Mouse (Mus musculus): ENCODE results near the gene Trappc10.

Gene Trappc10

DNA sequence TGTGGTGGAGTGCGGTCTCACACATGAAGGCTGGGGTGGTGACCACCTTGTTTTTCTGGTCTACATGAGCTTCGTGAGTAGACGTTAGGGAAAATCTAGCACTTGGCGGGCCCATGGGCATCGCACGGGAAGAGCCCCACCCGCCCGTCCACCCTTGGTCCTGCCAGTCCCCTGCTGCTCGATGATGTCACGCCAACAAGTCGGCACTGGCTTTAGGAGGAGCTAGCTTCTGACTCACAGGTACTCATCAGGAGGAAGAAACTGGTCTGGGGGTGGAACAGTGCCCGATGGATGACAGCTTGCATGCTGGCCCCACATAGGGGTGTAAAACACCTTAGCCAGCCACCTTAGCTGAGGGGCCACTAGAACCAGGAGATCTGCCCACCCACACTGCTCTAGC is 81.8 kb downstream of the Trappc10 start:
- intact Hi-C loops (cut with DNase I), result loop anchor here (5.0 kb wide), 1 partner anchor 135 kb away; no protein-coding TSS in a partner anchor

DNA sequence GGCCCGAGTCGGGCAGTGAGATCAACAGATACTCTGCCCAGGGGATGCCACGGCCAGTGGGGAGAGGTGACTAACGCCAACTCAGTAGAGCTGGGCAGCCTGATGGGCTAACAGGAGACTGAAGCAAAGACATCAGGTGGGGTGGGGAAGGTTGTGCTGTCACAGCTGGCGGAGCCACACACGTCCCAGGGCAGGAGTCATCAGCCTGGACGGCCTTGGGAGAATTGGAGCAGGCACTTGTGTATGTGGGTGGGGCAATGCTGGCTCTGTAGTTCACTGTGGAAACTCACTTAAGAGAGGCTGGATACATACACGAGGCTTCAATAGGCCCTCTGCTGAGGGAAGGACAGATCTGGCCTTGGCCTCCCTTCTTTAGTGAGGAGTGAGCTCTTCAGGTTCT is 83.3 kb downstream of the Trappc10 start:
- intact Hi-C loops (cut with DNase I), result loop anchor here (5.0 kb wide), 1 partner anchor 134 kb away; no protein-coding TSS in a partner anchor

DNA sequence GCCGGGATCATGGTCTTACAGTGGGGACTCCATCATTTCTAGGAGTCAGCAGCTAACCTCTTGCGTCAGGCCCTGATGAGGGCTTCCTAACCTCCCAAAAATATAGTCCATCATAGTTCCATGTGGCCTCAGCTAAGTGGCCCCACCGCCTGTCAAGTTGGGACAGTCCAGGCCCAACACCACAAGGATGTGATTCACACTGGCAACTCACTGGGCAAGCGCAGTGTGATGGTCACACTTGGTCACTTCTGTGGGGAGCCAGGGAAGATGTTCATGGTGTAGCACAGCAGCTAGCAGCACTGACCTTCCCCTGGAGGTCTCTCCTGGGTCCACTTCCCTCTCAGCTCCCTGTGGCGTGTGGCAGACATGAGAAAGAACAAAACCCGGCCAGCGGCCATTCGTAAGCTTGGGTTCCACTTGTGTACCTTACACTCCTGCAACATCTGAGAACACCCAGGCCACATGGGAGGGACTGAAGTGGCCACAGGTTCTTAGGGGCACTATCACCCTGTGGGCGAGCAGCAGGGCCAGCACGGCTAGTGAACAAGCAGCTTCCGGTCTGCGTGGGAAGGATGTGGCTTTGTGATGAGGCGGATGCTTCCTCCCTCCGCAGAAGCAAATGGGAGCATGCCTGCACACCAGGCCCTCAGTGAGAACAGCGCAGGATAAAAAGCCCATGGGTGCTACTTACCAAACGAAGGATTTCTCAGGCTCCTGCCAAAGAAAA is 83.9 kb downstream of the Trappc10 start:
- intact Hi-C loops (cut with DNase I), result loop anchor here (5.0 kb wide), 1 partner anchor 133 kb away; no protein-coding TSS in a partner anchor

DNA sequence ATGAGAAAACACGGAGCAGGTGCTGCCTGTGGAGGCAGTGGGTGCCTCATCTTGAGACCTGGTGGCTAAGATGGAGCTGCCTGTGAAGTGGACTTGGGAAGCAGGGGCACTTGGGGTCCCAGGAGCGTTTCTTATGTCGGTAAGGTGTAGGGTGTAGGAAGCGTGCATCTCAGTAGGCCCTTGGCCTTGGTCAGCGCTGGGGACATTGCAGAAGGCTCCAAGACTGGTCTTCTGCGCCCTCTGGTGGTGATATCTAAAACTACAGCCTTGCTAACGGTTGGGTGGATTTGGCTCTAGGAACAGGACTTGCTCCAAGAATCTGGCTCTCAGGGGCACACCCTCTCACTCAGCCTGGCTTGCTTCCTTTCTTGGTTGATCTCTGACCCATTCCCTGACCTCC is 84.5 kb downstream of the Trappc10 start:
- intact Hi-C loops (cut with DNase I), result loop anchor here (2.0 to 5.0 kb wide), 2 partner anchors 91 to 133 kb away; partner anchors contain the start of gene Icosl

- intact Hi-C loops (cut with DNase I), result loop anchor here (2.0 kb wide), 1 partner anchor 91 kb away; the partner anchor contains the start of gene Icosl
Measured at GRCm38 (mm10) chr10:78159252-78159878, 85.1 kb downstream of the Trappc10 start.

DNA sequence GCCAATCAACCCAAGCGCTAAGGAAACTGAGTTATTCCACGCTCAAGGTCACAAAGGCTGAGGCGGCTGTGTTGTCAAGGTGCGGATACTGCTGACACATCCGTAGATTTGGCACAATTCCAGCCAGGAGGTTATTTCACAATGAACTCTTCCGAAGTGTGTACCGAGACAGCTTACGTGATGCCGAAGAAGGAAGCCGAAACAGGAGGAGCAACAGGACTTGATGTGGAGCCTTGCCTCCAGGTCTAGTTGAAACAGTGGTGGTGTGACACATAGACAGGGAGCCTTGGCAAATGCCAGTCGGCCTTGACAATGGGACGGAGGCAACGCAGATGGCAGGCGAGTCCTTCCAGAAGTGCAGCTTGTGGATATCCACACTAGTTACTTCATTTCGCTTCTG is 86.4 kb downstream of the Trappc10 start:
- intact Hi-C loops (cut with DNase I), result loop anchor here (2.0 kb wide), 1 partner anchor 89 kb away; the partner anchor contains the start of gene Icosl

DNA sequence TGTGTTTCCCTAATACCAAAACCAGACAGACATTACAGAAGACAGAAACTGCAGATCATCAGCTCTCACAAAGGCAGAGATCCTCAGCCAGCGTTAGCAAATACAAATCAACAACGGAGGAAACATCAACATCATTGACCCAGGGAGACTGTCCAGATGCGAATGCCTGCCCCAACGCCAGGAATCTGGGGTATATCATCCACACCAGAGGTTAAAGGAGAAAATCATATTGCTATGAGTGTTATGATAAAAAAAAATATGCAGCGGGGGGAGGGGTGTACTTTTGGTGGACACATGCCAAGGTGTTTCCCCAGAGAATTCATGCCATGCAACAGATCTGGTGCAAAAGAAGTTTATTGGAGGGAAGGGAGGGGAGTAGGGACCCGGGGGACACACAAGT is 87.5 kb downstream of the Trappc10 start:
- intact Hi-C loops (cut with DNase I), result no loop called here

DNA sequence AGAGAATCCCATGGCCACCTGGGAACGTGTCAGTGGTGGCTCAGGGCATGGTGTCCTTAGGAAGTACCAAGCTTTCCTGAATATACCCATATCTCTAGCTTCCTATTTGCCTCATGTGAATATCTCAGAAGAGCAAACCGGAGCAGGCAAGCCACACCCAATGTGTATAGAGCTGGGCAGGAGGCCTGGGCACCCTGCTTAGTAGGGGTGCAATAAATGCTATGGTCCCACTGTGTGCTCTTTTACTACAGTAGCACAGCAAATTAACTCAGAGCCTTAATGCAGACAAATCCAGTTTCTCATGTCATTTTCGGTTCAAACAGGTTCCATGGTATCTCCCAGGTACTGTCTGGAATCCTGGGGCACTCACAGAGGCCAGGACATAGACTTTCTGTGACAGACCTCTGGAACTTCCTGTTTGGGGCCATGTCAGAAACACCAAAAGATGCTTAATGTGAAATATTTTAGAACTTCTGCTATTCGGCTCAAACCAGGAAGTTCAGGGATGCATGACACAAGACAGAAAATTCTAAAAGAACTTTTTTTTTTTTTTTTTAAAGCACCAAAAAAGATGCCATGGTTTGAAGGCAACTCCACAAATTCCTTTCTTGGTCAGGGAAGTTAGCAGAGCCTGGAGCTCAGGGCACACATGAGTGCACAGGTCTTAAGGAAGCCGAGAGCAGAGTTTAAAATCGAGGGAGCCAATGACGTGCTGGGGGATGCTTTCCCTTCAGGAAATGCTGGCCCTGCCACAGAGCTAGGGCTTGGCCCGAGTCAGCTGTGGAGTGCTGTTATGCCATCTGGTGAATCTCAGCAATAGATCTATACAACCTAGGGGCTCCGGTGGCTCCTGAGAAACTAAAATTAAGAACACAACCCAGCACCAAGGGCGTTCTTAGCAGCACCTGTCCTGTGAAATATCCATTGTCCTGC is 95.3 kb downstream of the Trappc10 start:
- intact Hi-C loops (cut with DNase I), result no loop called here

GRCm38 (mm10) chr10:78147908-78148441 is 96.5 kb downstream of the Trappc10 start:
- intact Hi-C loops (cut with DNase I), result no loop called here

DNA sequence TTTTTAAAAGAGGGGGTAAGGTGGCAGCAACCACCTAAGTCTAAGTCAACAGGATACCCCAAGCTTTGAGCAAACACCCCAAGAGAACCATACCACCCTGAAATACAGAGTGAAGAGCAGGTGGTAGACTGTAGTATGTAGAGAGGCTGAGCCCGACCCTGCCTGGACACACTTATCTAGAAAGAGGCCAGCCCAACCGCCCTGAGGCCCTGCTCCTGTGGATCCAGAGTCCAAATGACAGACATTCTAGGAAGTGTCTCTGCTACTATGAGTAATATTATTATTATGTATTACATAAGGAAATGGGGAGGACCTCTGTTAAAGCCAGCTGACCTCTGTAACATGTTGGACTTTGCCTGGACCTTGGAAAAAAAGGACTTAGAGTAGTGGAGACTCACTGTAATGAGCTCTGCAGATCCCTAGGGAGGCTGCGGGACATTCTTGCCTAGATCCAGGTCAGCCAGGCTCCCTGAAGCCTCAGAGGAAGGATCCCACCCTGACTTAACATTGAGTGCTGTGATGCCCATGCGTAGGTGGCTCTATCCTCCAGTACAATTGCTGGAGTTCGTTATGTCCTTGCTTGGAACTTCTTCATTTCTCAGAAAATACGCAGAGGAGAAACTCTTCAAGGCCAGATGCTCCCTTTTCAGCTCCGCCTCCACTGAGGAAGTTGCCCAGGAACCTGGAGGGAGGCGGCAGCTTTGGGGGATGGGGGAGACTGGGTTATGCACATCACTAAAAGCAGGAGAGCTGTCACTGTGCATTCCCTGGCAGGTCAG is 100.5 kb downstream of the Trappc10 start:
- intact Hi-C loops (cut with DNase I), result no loop called here

- intact Hi-C loops (cut with DNase I), result no loop called here
Measured at GRCm38 (mm10) chr10:78140843-78141242, 103.6 kb downstream of the Trappc10 start.

- intact Hi-C loops (cut with DNase I), result no loop called here
Measured at GRCm38 (mm10) chr10:78140251-78140600, 104.2 kb downstream of the Trappc10 start.

GRCm38 (mm10) chr10:78139572-78140250 is 104.7 kb downstream of the Trappc10 start:
- intact Hi-C loops (cut with DNase I), result no loop called here

DNA sequence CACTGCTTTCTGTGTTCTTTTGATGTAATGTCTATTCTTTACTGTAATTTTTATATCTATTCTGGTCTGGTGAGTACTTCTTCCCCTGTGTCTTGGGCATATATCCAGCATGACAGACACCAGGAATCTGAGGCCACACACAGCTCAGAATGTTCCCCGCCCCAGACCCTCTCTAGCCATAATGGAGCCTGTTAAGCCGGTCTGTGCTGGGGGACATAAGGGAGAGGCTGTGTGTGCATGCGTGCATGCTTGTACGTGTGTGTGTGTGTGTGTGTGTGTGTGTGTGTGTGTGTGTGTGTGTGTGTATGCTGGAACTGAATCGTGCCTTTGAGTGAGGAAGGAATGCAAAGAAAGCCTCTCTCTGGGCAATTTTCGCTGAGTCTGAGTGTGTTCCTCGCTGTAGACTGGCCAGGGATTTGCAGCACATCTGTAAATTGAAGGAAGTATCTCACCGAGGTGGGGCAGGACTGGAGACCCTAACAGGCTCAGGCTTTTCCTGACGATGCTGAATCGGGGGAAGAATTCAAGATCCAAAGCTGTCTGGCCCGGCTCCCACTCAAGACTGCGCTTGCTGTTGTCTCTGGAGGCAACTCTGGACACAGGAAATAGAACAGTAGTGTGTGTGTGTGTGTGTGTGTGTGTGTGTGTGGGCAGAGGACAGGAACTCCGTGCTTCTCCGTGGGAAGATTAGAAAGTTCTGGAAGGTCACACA is 105.5 kb downstream of the Trappc10 start:
- intact Hi-C loops (cut with DNase I), result no loop called here

- intact Hi-C loops (cut with DNase I), result no loop called here
Measured at GRCm38 (mm10) chr10:78137191-78137590, 107.2 kb downstream of the Trappc10 start.
